Comparison of ENCODE assay signal across 8 mouse cellular contexts in the genomic region with DNA sequence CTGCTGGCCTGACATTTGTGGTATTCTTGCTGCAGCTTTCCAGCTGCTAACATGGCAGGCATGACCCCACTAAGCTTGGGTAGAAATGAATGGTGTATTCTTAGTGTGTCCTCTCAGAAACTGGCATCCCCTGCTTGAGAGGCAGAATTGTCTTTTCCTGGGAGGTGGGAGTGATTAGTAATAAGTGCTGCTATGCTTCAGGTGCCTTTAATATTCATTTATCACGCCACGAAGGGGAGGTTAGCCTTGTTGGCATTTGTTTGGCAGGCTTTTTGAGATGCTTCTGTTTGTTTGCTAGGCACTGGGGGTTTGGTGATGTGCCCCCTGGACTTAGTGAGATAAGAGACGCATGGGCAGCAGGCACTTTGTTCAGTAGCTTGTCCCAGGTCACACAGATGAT. TPM values are rescaled to one million over a fixed set of nuclear protein-coding genes. Genes with fewer than 3 reads are reported as not detected.
A peak's percentile ranks its signal among the peaks of the same experiment; 100 is the strongest.
DNase-seq lines count a peak whose midpoint lies in the region; ATAC-seq lines count a peak whose summit lies in the region.
"Had no signal": no experiment of that assay in that cellular context is flagged by ENCODE, and none has a peak within 500 bp of the region (broad histone marks: within the 10 kb centered on the region; RNA-seq: fewer than 3 reads in every experiment).

No protein-coding gene starts in this region.

- H3K27ac ChIP-seq in neural tube, embryonic 11.5 days (ENCODE audit: low read depth, low read length): no peak overlapping the region
- H3K27ac ChIP-seq in heart, embryonic 15.5 days: peak overlapping the region; percentile 26; the same call in 1 of the 2 replicates
- peak overlapping the region; percentile 91 for H3K27ac ChIP-seq in liver, embryonic 13.5 days

- no peak for ATAC-seq in neural tube, embryonic 11.5 days (ENCODE audit: insufficient read depth, low FRiP score, low TSS enrichment)
- ATAC-seq in heart, embryonic 15.5 days (replicated peaks; ENCODE audit: insufficient number of reproducible peaks, insufficient read depth, low FRiP score, low read depth): no peak
- ATAC-seq in liver, embryonic 13.5 days (ENCODE audit: low read depth): no peak

- no peaks in the 10 kb centered on the region for H3K36me3 ChIP-seq in neural tube, embryonic 11.5 days (ENCODE audit: control insufficient read depth, insufficient read depth, low read length)
- H3K36me3 ChIP-seq in heart, embryonic 15.5 days: no peaks in the 10 kb centered on the region
- H3K36me3 ChIP-seq in liver, embryonic 13.5 days: 0 out of 2 replicates have a peak, but pooled peaks cover 5% of the 10 kb centered on the region

- peaks cover 21% of the 10 kb centered on the region for H3K4me1 ChIP-seq in neural tube, embryonic 11.5 days (ENCODE audit: control insufficient read depth, insufficient read depth, low read length)
- peaks cover 75% of the 10 kb centered on the region for H3K4me1 ChIP-seq in heart, embryonic 15.5 days (replicated peaks)
- H3K4me1 ChIP-seq in liver, embryonic 13.5 days (replicated peaks): peaks cover 80% of the 10 kb centered on the region

- no peak overlapping the region for H3K9ac ChIP-seq in neural tube, embryonic 11.5 days (ENCODE audit: low read length)
- peak overlapping the region; percentile 98 for H3K9ac ChIP-seq in heart, embryonic 15.5 days
- peak overlapping the region; percentile 97 for H3K9ac ChIP-seq in liver, embryonic 13.5 days

- 79% methylated on average over 3 of the region's 3 CpGs for WGBS in neural tube, embryonic 11.5 days
- 29% methylated on average over 3 of the region's 3 CpGs for WGBS in heart, embryonic 15.5 days
- 26% methylated on average over 3 of the region's 3 CpGs for WGBS in liver, embryonic 13.5 days (ENCODE audit: insufficient replicate concordance)

- peak overlapping the region; percentile 77 for H3K4me2 ChIP-seq in neural tube, embryonic 11.5 days (ENCODE audit: low read depth)
- peak overlapping the region; percentile 69 for H3K4me2 ChIP-seq in heart, embryonic 15.5 days
- peak overlapping the region; percentile 80 for H3K4me2 ChIP-seq in liver, embryonic 13.5 days

- DNase-seq in neural tube, embryonic 11.5 days (ENCODE audit: low spot score): no peak
- DNase-seq in neural tube, embryonic 10.5 days (ENCODE audit: extremely low spot score, low spot score): no peak
- DNase-seq in liver, embryonic 13.5 days: no peak
- DNase-seq in adrenal gland, postnatal 4 days (ENCODE audit: low spot score in 2 of 2): no peak
- no peak for DNase-seq in cerebellum, adult 9-11 months
- no peak for DNase-seq in urinary bladder, postnatal 10 days (ENCODE audit: low spot score)
- DNase-seq: gastrocnemius, postnatal 36 days had no signal

- H3K4me3 ChIP-seq in neural tube, embryonic 11.5 days (ENCODE audit: low read depth, low read length): no peak overlapping the region
- H3K4me3 ChIP-seq in heart, embryonic 15.5 days: peak overlapping the region; percentile 98
- peak overlapping the region; percentile 86 for H3K4me3 ChIP-seq in liver, embryonic 13.5 days (replicated peaks)

- H3K27me3 ChIP-seq in neural tube, embryonic 11.5 days (ENCODE audit: control insufficient read depth, insufficient read depth, low read length): no peaks in the 10 kb centered on the region
- no peaks in the 10 kb centered on the region for H3K27me3 ChIP-seq in heart, embryonic 15.5 days
- no peaks in the 10 kb centered on the region for H3K27me3 ChIP-seq in liver, embryonic 13.5 days

- no peaks in the 10 kb centered on the region for H3K9me3 ChIP-seq in neural tube, embryonic 11.5 days (ENCODE audit: control insufficient read depth, low read length)
- no peaks in the 10 kb centered on the region for H3K9me3 ChIP-seq in heart, embryonic 15.5 days (replicated peaks)
- H3K9me3 ChIP-seq in liver, embryonic 13.5 days (replicated peaks): no peaks in the 10 kb centered on the region

RNA-seq across cellular contexts. Expression of a gene that starts 11.3 kb away (rescaled TPM):
- 316 and 317 TPM in 2 replicates for polyA plus RNA-seq in neural tube, embryonic 11.5 days (2014; fragmentation: Nextera tagmentation; extraction: Ambion mirVana)
- 347 and 442 TPM in 2 replicates for polyA plus RNA-seq in heart, embryonic 15.5 days (2015; fragmentation: Nextera tagmentation; extraction: Ambion mirVana)
- polyA plus RNA-seq in liver, embryonic 13.5 days (2015; fragmentation: Nextera tagmentation; extraction: Ambion mirVana): 236 and 269 TPM in 2 replicates
- total RNA-seq in adrenal gland, postnatal 4 days (2021): 100 to 1,000 TPM; 282 to 309 TPM
